Mouse (Mus musculus): Measurements from ENCODE around the gene Tmem86a.
A peak's percentile ranks its signal among the peaks of the same experiment; 100 is the strongest.

DNA sequence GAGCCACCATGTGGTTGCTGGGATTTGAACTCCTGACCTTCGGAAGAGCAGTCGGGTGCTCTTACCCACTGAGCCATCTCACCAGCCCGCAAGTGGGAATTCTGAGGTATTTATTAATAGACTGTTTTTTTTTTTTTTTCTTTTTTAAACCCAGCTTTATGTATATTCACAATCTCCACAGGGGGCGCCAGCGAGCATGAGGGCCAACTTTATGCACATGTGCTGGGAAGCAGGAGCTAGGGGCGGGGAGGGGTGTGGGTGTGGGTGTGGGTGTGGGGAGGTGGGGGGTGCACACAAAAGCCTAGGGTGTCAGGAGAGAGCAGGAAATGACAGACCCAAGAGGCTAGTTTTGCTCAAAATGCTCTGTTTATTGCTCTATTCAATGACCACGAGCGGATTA is 27.1 kb downstream of the Tmem86a start:
- TF ChIP-seq CTCF (IDR thresholded peaks at IDR 0.05; ENCODE audit: control insufficient read depth, insufficient read depth, low read length): peak; percentile 52
- no peak for TF ChIP-seq POLR2A (IDR thresholded peaks at IDR 0.05; ENCODE audit: borderline replicate concordance, control insufficient read depth, low read depth, low read length)

Data from bone marrow, adult 2 months (tissue).